Mouse (Mus musculus) neural tube, embryonic 14.5 days (tissue): Measurements from ENCODE around the gene Dtx1. TPM values are rescaled to one million over a fixed set of nuclear protein-coding genes. Genes with fewer than 3 reads are reported as not detected.
A peak's percentile ranks its signal among the peaks of the same experiment; 100 is the strongest.

Experiments
- ATAC-seq: fragments of 200-750 bp; cut with Nextera tagmentation; 2 replicates; pipeline ENCODE4 v1.8.0; 2017; ENCODE audit warnings: low read depth, mild to moderate bottlenecking, moderate TSS enrichment, moderate library complexity
- H3K27ac ChIP-seq: fragments of 300-500 bp; sonication (generic); 2 replicates; pipeline ENCODE4 v1.5.1; 2014; ENCODE audit warnings: low read depth, mild to moderate bottlenecking, control low read depth, low read length, moderate library complexity, mixed read lengths
- H3K27me3 ChIP-seq: fragments of 300-500 bp; sonication (generic); 2 replicates; pipeline ENCODE4 v1.6.1; 2014; ENCODE audit warnings: low read length; ENCODE audit not compliant: control insufficient read depth, insufficient read depth
- H3K36me3 ChIP-seq: fragments of 300-500 bp; sonication (generic); 2 replicates; pipeline ENCODE4 v1.6.1; 2014; ENCODE audit warnings: low read length, mixed read lengths; ENCODE audit not compliant: control insufficient read depth, insufficient read depth
- H3K4me1 ChIP-seq: fragments of 300-500 bp; sonication (generic); 2 replicates; pipeline ENCODE4 v1.6.1; 2014; ENCODE audit warnings: low read length; ENCODE audit not compliant: control insufficient read depth, insufficient read depth
- H3K4me2 ChIP-seq: fragments of 300-500 bp; sonication (generic); 2 replicates; pipeline ENCODE4 v1.6.1; 2014; ENCODE audit warnings: mild to moderate bottlenecking, low read depth, low read length, control low read depth
- H3K4me3 ChIP-seq: fragments of 300-500 bp; sonication (generic); 2 replicates; pipeline ENCODE4 v1.5.1; 2014; ENCODE audit warnings: low read depth, low read length, control low read depth, mixed read lengths
- H3K9ac ChIP-seq: fragments of 300-500 bp; sonication (generic); replicated peaks from 2 replicates; pipeline ENCODE4 v1.6.1; 2014; ENCODE audit warnings: low read depth, mild to moderate bottlenecking, control low read depth, low read length, mixed read lengths
- H3K9me3 ChIP-seq: fragments of 300-500 bp; sonication (generic); 2 replicates; pipeline ENCODE4 v1.6.1; 2016; ENCODE audit warnings: low read length; ENCODE audit not compliant: control insufficient read depth
- WGBS: fragments of 180-500 bp; shearing (Covaris S2); extraction: QIAGEN DNeasy Blood & Tissue Kit; methylation state at CpG from one replicate; pipeline ENCODE4 v1.1.7; 2014; 5-methylcytosine and 5-hydroxymethylcytosine counted together
- polyA plus RNA-seq: library from polyadenylated mRNA; unstranded; fragments of >200 nt; fragmentation: Nextera tagmentation; extraction: Ambion mirVana; gene quantifications from 2 replicates; pipeline ENCODE4 v1.2.1, GENCODE M21; 2014

Gene Dtx1
- polyA plus RNA-seq, 1 experiment from 2014 or later: 50.7 TPM

- no peak overlapping the region for H3K27ac ChIP-seq
- no peaks in the 10 kb centered on the region for H3K36me3 ChIP-seq
- ATAC-seq: no peak
- WGBS: 62% methylated on average over 3 of the region's 3 CpGs
- no peak overlapping the region for H3K4me3 ChIP-seq
- peaks cover 4% of the 10 kb centered on the region; the same call in 1 of the 2 replicates for H3K4me1 ChIP-seq
- H3K4me2 ChIP-seq: no peak overlapping the region
- peaks cover 6% of the 10 kb centered on the region for H3K27me3 ChIP-seq
- H3K9ac ChIP-seq: no peak overlapping the region
- no peaks in the 10 kb centered on the region for H3K9me3 ChIP-seq
Measured at GRCm38 (mm10) chr5:120644227-120644626, 67.5 kb downstream of the Dtx1 start.

- H3K4me2 ChIP-seq: no peak overlapping the region
- H3K4me1 ChIP-seq: no peaks in the 10 kb centered on the region
- no peak for ATAC-seq
- 72% methylated on average over 14 of the region's 14 CpGs for WGBS
- no peak overlapping the region for H3K27ac ChIP-seq
- H3K9me3 ChIP-seq: no peaks in the 10 kb centered on the region
- H3K9ac ChIP-seq: no peak overlapping the region
- H3K27me3 ChIP-seq: no peaks in the 10 kb centered on the region
- no peaks in the 10 kb centered on the region for H3K36me3 ChIP-seq
- no peak overlapping the region for H3K4me3 ChIP-seq
Measured at GRCm38 (mm10) chr5:120643365-120644085, 68.2 kb downstream of the Dtx1 start.

- 94% methylated on average over 7 of the region's 7 CpGs for WGBS
- H3K4me2 ChIP-seq: no peak overlapping the region
Measured at GRCm38 (mm10) chr5:120640094-120640493, 71.6 kb downstream of the Dtx1 start.

GRCm38 (mm10) chr5:120635633-120636032 lies 76.1 kb downstream of the Dtx1 start:
- WGBS: 82% methylated on average over 5 of the region's 5 CpGs
- Histone ChIP-seq H3K36me3 (no peaks in the 10 kb centered on the region), H3K27ac (no peak overlapping the region)

More at GRCm38 (mm10) chr5:120640094-120640493, 71.6 kb downstream of the Dtx1 start:
- H3K4me3 ChIP-seq: no peak overlapping the region
- no peaks in the 10 kb centered on the region for H3K4me1 ChIP-seq
- no peaks in the 10 kb centered on the region for H3K36me3 ChIP-seq
- H3K27me3 ChIP-seq: no peaks in the 10 kb centered on the region
- H3K27ac ChIP-seq: no peak overlapping the region
- no peak for ATAC-seq
- no peaks in the 10 kb centered on the region for H3K9me3 ChIP-seq
- H3K9ac ChIP-seq: no peak overlapping the region

GRCm38 (mm10) chr5:120634860-120635259 lies 76.9 kb downstream of the Dtx1 start:
- no peaks in the 10 kb centered on the region; the same call in none of the 2 replicates for H3K27me3 ChIP-seq
- no peak for ATAC-seq
- WGBS: 27% methylated on average over 5 of the region's 5 CpGs
- no peak overlapping the region for H3K4me2 ChIP-seq
- H3K36me3 ChIP-seq: no peaks in the 10 kb centered on the region
- no peaks in the 10 kb centered on the region for H3K9me3 ChIP-seq
- H3K4me3 ChIP-seq: no peak overlapping the region
- no peaks in the 10 kb centered on the region for H3K4me1 ChIP-seq
- no peak overlapping the region for H3K27ac ChIP-seq
- no peak overlapping the region for H3K9ac ChIP-seq

More at GRCm38 (mm10) chr5:120635633-120636032, 76.1 kb downstream of the Dtx1 start:
- Histone ChIP-seq H3K27me3 (no peaks in the 10 kb centered on the region), H3K9ac (no peak overlapping the region), H3K4me1 (no peaks in the 10 kb centered on the region), H3K9me3 (no peaks in the 10 kb centered on the region), H3K4me3 (no peak overlapping the region), H3K4me2 (no peak overlapping the region)
- ATAC-seq: no peak

- Histone ChIP-seq H3K27me3 (no peaks in the 10 kb centered on the region; the same call in none of the 2 replicates), H3K4me3 (no peak within 1 kb of the TSS), H3K9ac (no peak within 1 kb of the TSS), H3K27ac (no peak within 1 kb of the TSS), H3K4me1 (no peaks in the 10 kb centered on the region), H3K9me3 (no peaks in the 10 kb centered on the region), H3K36me3 (no peaks in the 10 kb centered on the region), H3K4me2 (no peak within 1 kb of the TSS)
- whole genome bisulfite sequencing: 61% methylated on average over 9 of the region's 9 CpGs
- ATAC-seq: no peak
Measured at GRCm38 (mm10) chr5:120634131-120634530, 77.6 kb downstream of the Dtx1 start, which contains the start of gene Cfap73. TSS of gene Cfap73 (minus strand) at chr5:120634235.

- Histone ChIP-seq H3K27me3 (no peaks in the 10 kb centered on the region; the same call in none of the 2 replicates), H3K27ac (no peak overlapping the region), H3K4me3 (no peak overlapping the region), H3K4me2 (no peak overlapping the region), H3K9me3 (no peaks in the 10 kb centered on the region), H3K4me1 (no peaks in the 10 kb centered on the region), H3K36me3 (peaks cover 9% of the 10 kb centered on the region; the same call in 1 of the 2 replicates), H3K9ac (no peak overlapping the region)
- WGBS: 93% methylated on average over 5 of the region's 5 CpGs
- ATAC-seq: no peak
Measured at GRCm38 (mm10) chr5:120631892-120632291, 79.8 kb downstream of the Dtx1 start.

GRCm38 (mm10) chr5:120631128-120631527 lies 80.6 kb downstream of the Dtx1 start:
- Histone ChIP-seq H3K9ac (no peak overlapping the region), H3K36me3 (peaks cover 12% of the 10 kb centered on the region; the same call in 1 of the 2 replicates), H3K4me3 (no peak overlapping the region), H3K4me2 (peak overlapping the region; percentile 15), H3K27me3 (no peaks in the 10 kb centered on the region; the same call in none of the 2 replicates), H3K4me1 (no peaks in the 10 kb centered on the region), H3K27ac (no peak overlapping the region), H3K9me3 (no peaks in the 10 kb centered on the region)
- whole genome bisulfite sequencing: 7% methylated on average over 29 of the region's 29 CpGs
- ATAC-seq: no peak
